Mouse (Mus musculus) lung, postnatal 0 days (tissue): ENCODE data around the gene Coro2b. TPM values are rescaled to one million over a fixed set of nuclear protein-coding genes. Genes with fewer than 3 reads are reported as not detected.
A peak's percentile ranks its signal among the peaks of the same experiment; 100 is the strongest.

ENCODE experiments used
- ATAC-seq: fragments of 200-750 bp; cut with Nextera tagmentation; 2 replicates; pipeline ENCODE4 v1.8.0; 2017; ENCODE audit warnings: moderate library complexity
- DNase-seq: peaks from one replicate; pipeline ENCODE4 v3.0.0-alpha.2; 2016; ENCODE audit warnings: low spot score
- H3K27ac ChIP-seq: fragments of 300-500 bp; sonication (generic); 2 replicates; pipeline ENCODE4 v1.5.1; 2014; ENCODE audit warnings: antibody characterized with exemption, mild to moderate bottlenecking, low read length, mixed read lengths
- H3K27me3 ChIP-seq: fragments of 300-500 bp; sonication (generic); replicated peaks from 2 replicates; pipeline ENCODE4 v1.6.1; 2014; ENCODE audit warnings: low read length, mixed read lengths; ENCODE audit not compliant: insufficient read depth
- H3K36me3 ChIP-seq: fragments of 300-500 bp; sonication (generic); 2 replicates; pipeline ENCODE4 v1.6.1; 2014; ENCODE audit warnings: low read length, mixed read lengths; ENCODE audit not compliant: insufficient read depth
- H3K4me1 ChIP-seq: fragments of 300-500 bp; sonication (generic); 2 replicates; pipeline ENCODE4 v1.6.1; 2014; ENCODE audit warnings: antibody characterized with exemption, low read depth, low read length, mixed read lengths; ENCODE audit not compliant: insufficient read depth
- H3K4me2 ChIP-seq: fragments of 300-500 bp; sonication (generic); replicated peaks from 2 replicates; pipeline ENCODE4 v1.6.1; 2014; ENCODE audit warnings: low read depth, mild to moderate bottlenecking, low read length, moderate library complexity, mixed read lengths
- H3K4me3 ChIP-seq: fragments of 300-500 bp; sonication (generic); 2 replicates; pipeline ENCODE4 v1.5.1; 2014; ENCODE audit warnings: low read depth, low read length
- H3K9ac ChIP-seq: fragments of 300-500 bp; sonication (generic); replicated peaks from 2 replicates; pipeline ENCODE4 v1.6.1; 2014; ENCODE audit warnings: low read depth, mild to moderate bottlenecking
- H3K9me3 ChIP-seq: fragments of 300-500 bp; sonication (generic); 2 replicates; pipeline ENCODE4 v1.6.1; 2016; ENCODE audit warnings: low read length, mixed read lengths
- CTCF ChIP-seq: IDR thresholded peaks from 2 replicates; pipeline ENCODE4 v1.5.1; 2016; ENCODE audit warnings: antibody characterized with exemption, mild to moderate bottlenecking
- EP300 ChIP-seq: IDR thresholded peaks from 2 replicates; pipeline ENCODE4 v1.6.1; 2016; ENCODE audit warnings: antibody characterized with exemption, mild to moderate bottlenecking, control low read depth
- WGBS: fragments of 180-500 bp; shearing (Covaris S2); extraction: QIAGEN DNeasy Blood & Tissue Kit; methylation state at CpG from one replicate; pipeline ENCODE4 v1.1.7; 2014; 5-methylcytosine and 5-hydroxymethylcytosine counted together
- polyA plus RNA-seq: library from polyadenylated mRNA; unstranded; fragments of >200 nt; fragmentation: Nextera tagmentation; extraction: Ambion mirVana; gene quantifications from 2 replicates; pipeline ENCODE4 v1.2.1, GENCODE M21; 2015

Coro2b gene
- polyA plus RNA-seq, 1 experiment from 2014 or later: 15.8 TPM

DNA sequence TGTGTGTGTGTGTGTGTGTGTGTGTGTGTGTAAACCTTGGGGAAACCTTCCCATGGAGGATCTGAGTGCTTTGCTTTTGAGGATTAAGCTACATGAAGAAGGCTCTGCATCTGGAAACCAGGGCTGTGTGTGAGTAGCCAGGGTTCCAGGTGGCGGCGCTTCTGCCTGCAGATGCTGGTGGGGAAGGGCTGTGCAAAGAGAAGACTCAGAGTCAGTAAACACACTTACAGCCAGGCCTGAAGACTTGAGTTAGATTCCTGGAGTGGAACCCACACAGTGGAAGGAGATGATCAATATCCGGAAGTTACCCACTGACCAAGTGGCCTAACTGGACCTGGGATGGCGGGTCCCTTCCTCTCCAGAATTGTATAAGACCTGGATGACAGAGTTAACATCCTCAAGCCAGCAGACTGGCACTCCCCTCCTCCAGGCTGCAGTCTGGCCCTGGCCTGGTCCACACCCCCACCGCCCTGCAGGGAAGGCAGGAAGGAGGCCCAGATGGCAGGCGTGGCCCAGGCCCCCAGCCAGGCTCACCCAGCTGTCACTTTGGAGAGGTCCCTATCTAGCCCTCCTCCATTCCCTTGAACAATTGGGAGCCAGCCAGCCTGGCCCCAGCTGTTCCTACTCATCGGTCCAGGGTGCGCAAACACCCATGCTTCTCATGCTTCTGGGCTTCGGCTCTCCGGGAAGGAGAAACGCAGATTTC is 59.9 kb downstream of the Coro2b start:
- Histone ChIP-seq H3K4me2 (0 out of 2 replicates have a peak overlapping the region, but pooled peaks have one; percentile 1), H3K27me3 (no peaks in the 10 kb centered on the region), H3K4me1 (peaks cover 6% of the 10 kb centered on the region; the same call in 1 of the 2 replicates), H3K36me3 (no peaks in the 10 kb centered on the region), H3K9ac (no peak overlapping the region; the same call in 1 of the 2 replicates), H3K9me3 (no peaks in the 10 kb centered on the region), H3K27ac (0 out of 2 replicates have a peak overlapping the region, but pooled peaks have one; percentile 40), H3K4me3 (no peak overlapping the region)
- ATAC-seq (peak; percentile 94), DNase-seq (peak; percentile 88)
- 21% methylated on average over 11 of the region's 11 CpGs for WGBS
- TF ChIP-seq EP300 (no peak; the same call in 1 of the 2 replicates), CTCF (peak; percentile 36)

DNA sequence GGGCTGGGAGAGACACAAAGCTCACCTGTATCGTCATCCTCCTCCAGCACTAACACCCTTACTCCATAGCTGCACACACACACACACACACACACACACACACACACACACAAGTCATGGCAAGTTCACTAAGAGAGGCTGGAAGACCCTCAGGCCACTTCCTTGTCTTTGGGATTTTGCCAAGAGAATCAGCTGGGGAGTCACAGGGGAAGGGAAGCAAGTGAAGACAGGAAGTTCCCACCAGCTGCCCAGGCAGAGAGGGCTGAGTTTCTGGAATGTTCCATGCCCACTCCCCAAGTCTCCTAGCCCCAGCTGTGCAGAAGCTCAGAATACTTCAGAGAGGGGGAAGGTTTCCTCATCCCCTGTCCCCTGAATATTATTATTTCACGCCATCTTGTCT is 62.6 kb downstream of the Coro2b start:
- no peaks in the 10 kb centered on the region for H3K9me3 ChIP-seq
- peaks cover 6% of the 10 kb centered on the region; the same call in 1 of the 2 replicates for H3K4me1 ChIP-seq
- no peak overlapping the region for H3K27ac ChIP-seq
- no peaks in the 10 kb centered on the region for H3K36me3 ChIP-seq
- no peak overlapping the region for H3K4me3 ChIP-seq
- DNase-seq (peak; percentile 39), ATAC-seq (no peak)
- TF ChIP-seq EP300 (no peak), CTCF (no peak)
- WGBS: 67% methylated on average over 2 of the region's 2 CpGs
- no peak overlapping the region for H3K9ac ChIP-seq
- no peak overlapping the region for H3K4me2 ChIP-seq
- H3K27me3 ChIP-seq: no peaks in the 10 kb centered on the region

DNA sequence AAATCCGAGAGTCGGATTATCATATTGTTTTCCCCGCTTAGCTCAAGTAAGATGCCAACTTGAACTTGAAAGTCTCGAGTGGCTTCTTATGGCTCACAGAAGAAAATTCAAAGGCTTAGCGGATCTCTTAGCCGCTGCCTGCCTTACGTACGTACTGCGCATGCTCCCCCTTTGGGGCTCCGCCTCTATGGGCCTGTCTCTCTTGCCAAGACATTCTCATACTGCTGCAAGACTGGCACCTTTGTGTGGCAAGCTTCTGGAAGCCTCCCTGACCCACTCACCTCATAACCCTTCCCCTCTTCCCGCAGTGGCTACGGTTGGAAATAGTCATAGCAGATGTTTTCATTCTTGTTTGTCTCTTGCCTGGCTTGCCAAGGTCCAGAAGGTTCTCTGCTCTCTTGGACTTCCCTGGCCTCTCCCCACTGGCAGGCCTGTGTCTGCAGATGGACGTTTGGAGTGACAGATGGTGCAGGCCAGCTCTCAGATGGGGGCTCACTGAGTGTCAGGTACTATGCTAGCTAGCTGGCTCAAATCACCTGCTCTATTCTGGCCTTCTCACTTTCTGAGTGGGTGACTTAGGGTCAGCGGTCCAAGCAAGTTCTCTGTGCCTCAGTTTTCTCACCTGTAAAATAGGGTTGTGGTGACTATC is 65.2 kb downstream of the Coro2b start:
- ATAC-seq: no peak
- no peak for TF ChIP-seq CTCF
- no peak for TF ChIP-seq EP300

DNA sequence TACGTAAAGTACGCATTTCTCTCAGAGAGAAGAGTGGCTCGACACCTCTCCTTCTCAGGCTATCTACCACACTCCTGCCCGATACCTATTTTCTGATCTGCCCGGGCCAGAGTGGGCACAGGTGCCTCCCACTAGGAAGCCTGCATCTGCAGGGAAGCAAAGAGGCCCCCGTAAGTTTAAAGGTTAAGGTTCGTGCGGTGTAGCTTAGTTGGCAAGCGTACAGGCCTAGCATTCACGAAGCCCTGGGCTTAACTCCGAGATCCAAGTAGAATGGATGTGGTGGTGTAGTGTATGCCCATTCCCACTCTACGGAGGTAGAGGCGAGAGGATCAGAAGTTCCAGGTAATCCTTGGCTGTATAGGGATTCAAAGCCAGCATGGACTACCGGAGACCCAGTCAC is 65.8 kb downstream of the Coro2b start:
- Histone ChIP-seq H3K9me3 (no peaks in the 10 kb centered on the region), H3K9ac (no peak overlapping the region), H3K4me2 (no peak overlapping the region), H3K27me3 (no peaks in the 10 kb centered on the region), H3K4me3 (no peak overlapping the region), H3K27ac (no peak overlapping the region), H3K36me3 (no peaks in the 10 kb centered on the region), H3K4me1 (no peaks in the 10 kb centered on the region)
- TF ChIP-seq CTCF: no peak
- no peak for TF ChIP-seq EP300
- 90% methylated on average over 14 of the region's 14 CpGs for WGBS
- DNase-seq (no peak), ATAC-seq (no peak)

More for the DNA sequence above, 65.2 kb downstream of the Coro2b start:
- Histone ChIP-seq H3K4me2 (no peak overlapping the region), H3K27me3 (no peaks in the 10 kb centered on the region), H3K9me3 (no peaks in the 10 kb centered on the region), H3K9ac (no peak overlapping the region), H3K4me3 (no peak overlapping the region), H3K4me1 (no peaks in the 10 kb centered on the region), H3K36me3 (no peaks in the 10 kb centered on the region), H3K27ac (no peak overlapping the region)
- WGBS: 84% methylated on average over 14 of the region's 14 CpGs
- no peak for DNase-seq

DNA sequence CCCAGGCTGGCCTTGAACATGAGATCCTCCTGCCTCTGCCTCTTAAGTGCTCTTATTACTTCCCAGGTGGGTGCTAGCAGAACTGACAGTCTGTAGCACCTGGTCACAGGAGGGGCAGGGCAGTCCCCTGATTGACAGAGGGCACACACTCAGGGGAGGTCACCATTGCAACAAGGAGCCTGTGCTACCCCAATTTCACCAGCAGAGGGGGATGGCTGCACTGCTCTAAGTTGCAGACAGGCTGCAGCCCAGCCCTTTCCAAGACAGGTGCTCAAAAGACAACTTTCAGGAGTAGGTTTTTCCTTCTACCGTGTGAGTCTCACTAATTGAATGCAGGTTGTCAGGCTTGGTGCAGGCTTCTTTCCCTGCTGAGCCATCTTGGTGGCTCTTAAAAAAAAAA is 66.4 kb downstream of the Coro2b start:
- no peaks in the 10 kb centered on the region for H3K36me3 ChIP-seq
- DNase-seq (peak; percentile 83), ATAC-seq (peak; percentile 76)
- 0% methylated on average over 1 of the region's 1 CpGs for WGBS
- H3K4me3 ChIP-seq: no peak overlapping the region
- H3K27ac ChIP-seq: no peak overlapping the region
- H3K27me3 ChIP-seq: no peaks in the 10 kb centered on the region
- no peaks in the 10 kb centered on the region for H3K4me1 ChIP-seq
- H3K9me3 ChIP-seq: no peaks in the 10 kb centered on the region
- TF ChIP-seq EP300: no peak
- TF ChIP-seq CTCF: peak; percentile 99
- H3K4me2 ChIP-seq: no peak overlapping the region
- no peak overlapping the region for H3K9ac ChIP-seq

DNA sequence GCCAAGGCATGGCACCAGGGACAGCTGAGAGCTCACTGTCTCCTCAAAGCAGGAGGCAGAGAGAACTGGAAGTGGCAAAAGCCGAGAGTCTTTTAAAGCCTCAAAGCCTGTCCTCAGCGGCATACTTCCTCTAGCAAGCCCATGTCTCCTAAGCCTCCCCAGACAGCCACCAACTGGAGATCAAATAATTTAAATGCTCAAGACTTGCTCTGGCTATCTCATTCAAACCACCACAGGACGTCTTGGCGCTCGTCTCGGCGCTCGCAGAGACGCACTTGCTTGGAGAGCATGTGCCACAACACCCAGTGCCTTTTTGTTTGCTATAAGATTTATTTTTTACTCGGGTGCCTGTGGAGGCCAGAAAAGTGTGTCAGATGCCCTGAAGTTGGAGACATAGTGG is 67.1 kb downstream of the Coro2b start:
- WGBS: 78% methylated on average over 10 of the region's 10 CpGs
- Histone ChIP-seq H3K27me3 (no peaks in the 10 kb centered on the region), H3K4me3 (no peak overlapping the region), H3K36me3 (no peaks in the 10 kb centered on the region), H3K27ac (no peak overlapping the region), H3K9ac (no peak overlapping the region), H3K9me3 (no peaks in the 10 kb centered on the region), H3K4me2 (no peak overlapping the region), H3K4me1 (no peaks in the 10 kb centered on the region)
- no peak for ATAC-seq
- no peak for TF ChIP-seq EP300
- no peak for TF ChIP-seq CTCF
- no peak for DNase-seq
